Mouse (Mus musculus) left cerebral cortex, adult 2 months (tissue): ENCODE data around the gene Dcdc2b. TPM values are rescaled to one million over a fixed set of nuclear protein-coding genes. Genes with fewer than 3 reads are reported as not detected.

Experiments
- DNase-seq, 2 experiments: peaks; one replicate each; pipeline ENCODE4 v3.0.0; 2021 to 2022; ENCODE audit warnings: low spot score in 2 of 2, mixed read lengths in 1 of 2; ENCODE audit errors: extremely low spot score in 1 of 2
- H3K27ac ChIP-seq: fragments of 200-600 bp; 2 replicates; pipeline ENCODE4 v1.8.1; 2022
- H3K4me3 ChIP-seq: fragments of 200-600 bp; 2 replicates; pipeline ENCODE4 v1.8.1; 2022
- CTCF ChIP-seq: fragments of 200-600 bp; IDR thresholded peaks from 2 replicates; pipeline ENCODE4 v1.8.1; 2022; ENCODE audit warnings: antibody characterized with exemption, mild to moderate bottlenecking, moderate library complexity
- intact Hi-C: fragments of 180-260 bp; cut with DNase I; formaldehyde crosslinking; loops from one replicate; pipeline ENCODE4 v1.15.1; 2025
- total RNA-seq, 2 experiments: library from RNA; stranded (reverse); gene quantifications; 2 replicates each; pipeline ENCODE4 v1.2.3; 2021

The Dcdc2b gene
- total RNA-seq, 2 experiments from 2014 or later, result 5.7 to 6.2 TPM

- H3K4me3 ChIP-seq, result no peak overlapping the region
- DNase-seq, result no peak
- no peak overlapping the region for H3K27ac ChIP-seq
- intact Hi-C loops, result no loop called here
- no peak for TF ChIP-seq CTCF
These were observed 41.6 kb downstream of the Dcdc2b start for GRCm38 (mm10) chr4:129572236-129573092.

DNA sequence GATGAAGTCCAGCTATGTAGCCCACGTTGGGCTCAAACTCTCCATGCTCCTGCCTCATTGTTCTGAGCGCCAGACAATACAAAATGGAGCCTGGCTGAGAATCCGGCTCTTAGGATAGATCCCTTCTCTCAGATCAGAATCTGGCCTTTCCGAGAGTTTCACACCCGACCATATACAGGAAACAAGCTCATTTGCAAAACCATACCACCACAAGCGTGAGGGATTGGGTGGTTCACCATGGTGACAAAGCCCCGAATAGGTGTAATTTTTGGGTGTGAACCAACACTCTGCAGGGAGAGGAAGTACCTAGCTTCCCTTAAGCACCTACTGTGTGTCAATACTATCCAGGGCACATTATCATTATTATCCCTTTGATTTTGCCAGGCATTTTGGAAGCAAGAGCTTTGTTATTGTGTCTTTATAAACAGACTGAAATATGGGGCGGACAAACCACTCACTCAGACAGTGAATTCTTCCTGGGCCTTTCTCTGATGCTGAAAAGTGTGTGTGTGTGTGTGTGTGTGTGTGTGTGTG lies 42.4 kb downstream of the Dcdc2b start:
- H3K27ac ChIP-seq, result no peak overlapping the region
- no peak for TF ChIP-seq CTCF
- no peak overlapping the region for H3K4me3 ChIP-seq
- DNase-seq, result no peak
- intact Hi-C loops, result no loop called here

DNA sequence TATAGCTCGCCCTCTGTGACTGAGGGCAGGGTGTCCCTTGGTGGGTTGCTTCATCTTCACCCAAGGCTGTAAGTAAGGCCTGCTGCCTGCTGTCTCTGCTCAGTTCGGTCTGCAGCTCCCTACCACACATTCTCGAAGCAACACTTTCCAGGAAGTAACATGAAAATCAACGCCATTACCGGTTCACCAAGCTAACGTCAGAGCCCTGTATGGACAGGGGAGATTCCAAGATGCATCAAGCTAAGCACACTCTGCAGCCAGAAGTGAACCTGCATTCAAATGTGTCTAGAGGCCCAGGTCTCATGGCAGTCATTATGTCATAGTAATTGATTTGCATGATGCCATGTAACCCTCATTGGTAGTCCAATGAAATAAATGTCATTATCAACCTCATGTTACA lies 44.0 kb downstream of the Dcdc2b start:
- no peak for TF ChIP-seq CTCF
- intact Hi-C loops, result no loop called here
- DNase-seq, result no peak
- no peak overlapping the region for H3K27ac ChIP-seq
- H3K4me3 ChIP-seq, result no peak overlapping the region

DNA sequence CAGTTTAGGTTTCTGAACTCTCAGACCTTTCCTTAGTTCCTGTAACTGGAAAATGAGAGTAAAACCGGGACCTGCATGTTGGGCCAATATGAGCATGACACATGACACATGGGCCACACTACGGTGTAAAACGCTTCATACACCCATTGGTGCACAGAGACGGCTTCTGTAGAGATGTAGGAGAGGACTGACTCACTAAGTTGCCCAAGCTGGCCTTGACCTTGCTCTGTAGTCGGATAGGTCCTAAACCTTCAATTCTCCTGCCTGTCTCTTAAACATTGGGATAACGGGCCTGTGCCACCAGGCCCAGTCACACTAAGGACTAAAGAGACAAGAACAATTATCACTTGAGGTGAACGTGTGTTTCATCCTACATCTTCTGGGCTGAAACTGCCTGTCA lies 45.7 kb downstream of the Dcdc2b start:
- no peak for TF ChIP-seq CTCF
- intact Hi-C loops, result no loop called here
- H3K4me3 ChIP-seq, result no peak overlapping the region
- no peak for DNase-seq
- no peak overlapping the region for H3K27ac ChIP-seq

DNA sequence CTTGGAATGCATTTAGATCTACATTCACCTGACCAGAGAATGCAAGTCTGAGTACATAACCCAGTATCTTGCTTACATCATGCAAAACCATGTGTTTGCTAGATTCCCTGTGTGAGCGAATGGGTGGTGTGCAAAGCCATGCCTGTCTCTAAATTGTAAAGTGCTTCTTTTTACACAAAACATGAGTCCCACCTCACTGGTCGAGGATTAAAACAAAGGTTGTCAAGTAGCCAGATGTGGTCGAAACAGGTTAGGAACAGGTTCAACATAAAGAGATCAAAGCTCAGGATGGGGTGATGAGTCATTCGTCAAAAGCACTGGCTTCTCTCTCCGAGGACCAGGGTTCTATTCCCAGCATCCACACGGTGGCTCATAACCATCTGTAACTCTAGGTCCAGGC lies 48.9 kb downstream of the Dcdc2b start:
- no peak overlapping the region for H3K4me3 ChIP-seq
- intact Hi-C loops, result no loop called here
- no peak for DNase-seq
- TF ChIP-seq CTCF, result no peak
- no peak overlapping the region for H3K27ac ChIP-seq

- DNase-seq, result no peak
- no peak overlapping the region for H3K4me3 ChIP-seq
- intact Hi-C loops, result no loop called here
- no peak for TF ChIP-seq CTCF
- H3K27ac ChIP-seq, result no peak overlapping the region
These were observed 50.3 kb downstream of the Dcdc2b start for GRCm38 (mm10) chr4:129563718-129564117.

DNA sequence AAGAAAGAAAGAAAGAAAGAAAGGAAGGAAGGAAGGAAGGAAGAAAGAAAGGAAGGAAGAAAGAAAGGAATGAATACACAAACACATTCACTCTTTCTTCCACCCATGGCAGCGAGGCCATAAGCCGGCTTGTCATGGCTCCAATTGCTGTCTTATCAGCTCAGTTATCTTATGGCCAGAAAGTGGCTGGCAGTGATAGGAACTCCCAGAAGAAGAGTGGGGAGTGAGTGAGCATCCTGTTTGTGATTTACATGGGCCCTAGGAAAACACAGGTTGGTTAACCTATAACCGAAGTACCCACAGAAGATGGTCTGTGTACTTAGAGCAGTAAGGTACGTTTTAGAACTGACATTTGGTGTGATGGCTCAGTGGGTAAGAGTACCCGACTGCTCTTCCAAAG lies 52.9 kb downstream of the Dcdc2b start:
- TF ChIP-seq CTCF, result no peak

More for the DNA sequence above, 52.9 kb downstream of the Dcdc2b start:
- Histone ChIP-seq H3K27ac (no peak overlapping the region), H3K4me3 (no peak overlapping the region)
- intact Hi-C loops, result no loop called here
- no peak for DNase-seq

Other genes starting within 250 kb of the Dcdc2b start
- gene Zbtb8a, start 236.1 kb downstream of the Dcdc2b start, total RNA-seq, result 1 to 10 TPM; 5.1 to 5.8 TPM
- gene Zbtb8b, start 173.4 kb downstream of the Dcdc2b start, total RNA-seq, result 1 to 10 TPM; 5.0 to 5.2 TPM
- gene Bsdc1, start 152.7 kb downstream of the Dcdc2b start, total RNA-seq, result 10 to 100 TPM; 56.6 to 57.8 TPM
- not detected for gene Tssk3, start 123.2 kb downstream of the Dcdc2b start, total RNA-seq
- under 1 TPM in 1 of 2 experiments, not detected in 1; 0.91 TPM for gene Fam229a, start 123.1 kb downstream of the Dcdc2b start, total RNA-seq
- gene Marcksl1, start 100.7 kb downstream of the Dcdc2b start, total RNA-seq, result 100 to 1,000 TPM in 1 of 2 experiments, 10 to 100 TPM in 1; 96.0 to 102 TPM
- 10 to 100 TPM; 26.5 to 29.5 TPM for gene Hdac1, start 71.5 kb downstream of the Dcdc2b start, total RNA-seq
- 1 to 10 TPM; 2.2 to 2.4 TPM for gene Lck, start 40.6 kb downstream of the Dcdc2b start, total RNA-seq
- gene Fam167b, start 35.7 kb downstream of the Dcdc2b start, total RNA-seq, result under 1 TPM; 0.40 to 0.77 TPM
- gene Eif3i, start 13.6 kb downstream of the Dcdc2b start, total RNA-seq, result 100 to 1,000 TPM; 124 to 129 TPM
- gene Tmem234, start 13.6 kb downstream of the Dcdc2b start, total RNA-seq, result 10 to 100 TPM; 89.3 to 94.8 TPM
- 10 to 100 TPM; 30.1 to 34.8 TPM for gene Iqcc, start 4.8 kb upstream of the Dcdc2b start, total RNA-seq
- gene Ccdc28b, start 9.7 kb upstream of the Dcdc2b start, total RNA-seq, result 10 to 100 TPM; 50.9 to 67.0 TPM
- 10 to 100 TPM; 42.1 to 52.1 TPM for gene Txlna, start 26.8 kb upstream of the Dcdc2b start, total RNA-seq
- gene Kpna6, start 58.5 kb upstream of the Dcdc2b start, total RNA-seq, result 10 to 100 TPM; 84.2 to 94.0 TPM
- gene Tmem39b, start 82.6 kb upstream of the Dcdc2b start, total RNA-seq, result 10 to 100 TPM; 14.5 to 14.9 TPM
- 10 to 100 TPM; 89.7 to 92.6 TPM for gene Khdrbs1, start 128.0 kb upstream of the Dcdc2b start, total RNA-seq
- gene Ptp4a2, start 197.0 kb upstream of the Dcdc2b start, total RNA-seq, result 100 to 1,000 TPM; 126 to 131 TPM